Mouse (Mus musculus) limb, embryonic 14.5 days (tissue): Measurements from ENCODE around the gene Pepd. TPM values are rescaled to one million over a fixed set of nuclear protein-coding genes. Genes with fewer than 3 reads are reported as not detected.

ENCODE experiments used
- ATAC-seq: fragments of 200-750 bp; cut with Nextera tagmentation; 2 replicates; pipeline ENCODE4 v1.8.0; 2017; ENCODE audit warnings: low read depth, moderate number of reproducible peaks, moderate TSS enrichment; ENCODE audit not compliant: low FRiP score
- DNase-seq: peaks from one replicate; pipeline ENCODE4 v3.0.0-alpha.2; 2015; ENCODE audit warnings: low spot score
- H3K27ac ChIP-seq: fragments of 300-500 bp; sonication (generic); replicated peaks from 2 replicates; pipeline ENCODE4 v1.5.1; 2014; ENCODE audit warnings: low read depth, mild to moderate bottlenecking, low read length, moderate library complexity, mixed read lengths
- H3K27me3 ChIP-seq: fragments of 300-500 bp; sonication (generic); 2 replicates; pipeline ENCODE4 v1.6.1; 2014; ENCODE audit warnings: low read length, mixed read lengths; ENCODE audit not compliant: control insufficient read depth, insufficient read depth
- H3K36me3 ChIP-seq: fragments of 300-500 bp; sonication (generic); 2 replicates; pipeline ENCODE4 v1.6.1; 2014; ENCODE audit warnings: mild to moderate bottlenecking, low read length, moderate library complexity, mixed read lengths; ENCODE audit not compliant: control insufficient read depth, insufficient read depth
- H3K4me1 ChIP-seq: fragments of 300-500 bp; sonication (generic); 2 replicates; pipeline ENCODE4 v1.6.1; 2014; ENCODE audit warnings: antibody characterized with exemption, low read length, mixed read lengths; ENCODE audit not compliant: control insufficient read depth, insufficient read depth
- H3K4me2 ChIP-seq: fragments of 300-500 bp; sonication (generic); replicated peaks from 2 replicates; pipeline ENCODE4 v1.6.1; 2014; ENCODE audit warnings: low read depth, mild to moderate bottlenecking, low read length, moderate library complexity; ENCODE audit not compliant: severe bottlenecking
- H3K4me3 ChIP-seq: fragments of 300-500 bp; sonication (generic); replicated peaks from 2 replicates; pipeline ENCODE4 v1.5.1; 2014; ENCODE audit warnings: low read length
- H3K9ac ChIP-seq: fragments of 300-500 bp; sonication (generic); 2 replicates; pipeline ENCODE4 v1.6.1; 2014; ENCODE audit warnings: mild to moderate bottlenecking, low read depth, low read length, moderate library complexity; ENCODE audit not compliant: severe bottlenecking
- H3K9me3 ChIP-seq: fragments of 300-500 bp; sonication (generic); 2 replicates; pipeline ENCODE4 v1.6.1; 2016; ENCODE audit warnings: low read length; ENCODE audit not compliant: control insufficient read depth
- POLR2A ChIP-seq: fragments of 200-500 bp; IDR thresholded peaks from 2 replicates; pipeline ENCODE4 v1.8.0; 2012; ENCODE audit warnings: inconsistent platforms, mild to moderate bottlenecking, moderate library complexity, borderline replicate concordance; ENCODE audit not compliant: insufficient read depth, insufficient read length; ENCODE audit errors: extremely low read depth
- WGBS: fragments of 180-500 bp; shearing (Covaris S2); extraction: QIAGEN DNeasy Blood & Tissue Kit; methylation state at CpG from one replicate; pipeline ENCODE4 v1.1.7; 2014; 5-methylcytosine and 5-hydroxymethylcytosine counted together
- polyA plus RNA-seq, 2 experiments: library from polyadenylated mRNA; depleted of rRNA in 1 of 2; stranded (reverse) in 1 of 2; unstranded in 1 of 2; fragments of >200 nt; fragmentation: Nextera tagmentation in 1 of 2; extraction: Ambion mirVana in 1 of 2; gene quantifications; 2 replicates each; pipeline versions ENCODE4 v1.2.1 to v1.2.3; 2012 to 2014

The Pepd gene
- polyA plus RNA-seq, 2 experiments = 51.4 to 78.4 TPM

- ATAC-seq (peak; percentile 75), DNase-seq (peak; percentile 73)
- Histone ChIP-seq H3K9me3 (no peaks in the 10 kb centered on the region), H3K4me1 (no peaks in the 10 kb centered on the region), H3K27ac (no peak overlapping the region), H3K4me2 (no peak overlapping the region), H3K9ac (no peak overlapping the region), H3K4me3 (no peak overlapping the region), H3K36me3 (peaks cover 7% of the 10 kb centered on the region; the same call in 1 of the 2 replicates), H3K27me3 (no peaks in the 10 kb centered on the region)
- no peak for TF ChIP-seq POLR2A
- WGBS = 48% methylated on average over 5 of the region's 5 CpGs
These were observed 113.5 kb downstream of the Pepd start for GRCm38 (mm10) chr7:35025409-35026275.

DNA sequence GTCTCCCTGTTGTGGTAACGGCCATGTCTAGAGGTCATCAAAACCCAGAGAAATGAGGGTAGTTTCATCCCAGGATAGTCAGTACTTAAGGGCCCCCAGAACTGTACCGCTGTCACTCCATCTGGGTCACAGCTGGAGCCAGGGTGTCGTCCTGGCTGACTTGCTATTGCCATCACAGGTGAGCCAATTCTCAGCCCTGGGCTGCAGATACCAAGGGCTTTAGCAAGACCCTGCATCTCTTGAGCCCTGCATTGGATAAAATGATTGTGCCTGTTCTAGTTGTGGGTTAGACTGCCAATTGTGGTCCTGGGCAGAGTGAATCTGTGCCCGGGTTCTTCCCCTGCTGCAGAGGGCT, 114.1 kb downstream of the Pepd start:
- no peaks in the 10 kb centered on the region for H3K9me3 ChIP-seq
- no peak overlapping the region for H3K4me2 ChIP-seq
- H3K4me3 ChIP-seq = no peak overlapping the region
- TF ChIP-seq POLR2A = no peak
- no peaks in the 10 kb centered on the region for H3K4me1 ChIP-seq
- no peak for DNase-seq
- peaks cover 8% of the 10 kb centered on the region; the same call in 1 of the 2 replicates for H3K36me3 ChIP-seq
- 82% methylated on average over 4 of the region's 4 CpGs for WGBS
- H3K9ac ChIP-seq = no peak overlapping the region
- H3K27ac ChIP-seq = no peak overlapping the region
- no peaks in the 10 kb centered on the region for H3K27me3 ChIP-seq
- peak; percentile 14; the same call in 1 of the 2 replicates for ATAC-seq

- H3K9ac ChIP-seq = no peak overlapping the region
- no peak overlapping the region for H3K4me3 ChIP-seq
- ATAC-seq (no peak), DNase-seq (peak; percentile 26)
- WGBS = 77% methylated on average over 3 of the region's 3 CpGs
- no peaks in the 10 kb centered on the region for H3K4me1 ChIP-seq
- H3K27me3 ChIP-seq = no peaks in the 10 kb centered on the region
- H3K36me3 ChIP-seq = peaks cover 14% of the 10 kb centered on the region
- no peaks in the 10 kb centered on the region for H3K9me3 ChIP-seq
- H3K27ac ChIP-seq = no peak overlapping the region
- TF ChIP-seq POLR2A = no peak
- H3K4me2 ChIP-seq = no peak overlapping the region
These were observed 114.7 kb downstream of the Pepd start for GRCm38 (mm10) chr7:35026838-35027291.

GRCm38 (mm10) chr7:35027801-35028420, 115.7 kb downstream of the Pepd start:
- DNase-seq = no peak
- H3K27ac ChIP-seq = no peak overlapping the region
- H3K4me1 ChIP-seq = no peaks in the 10 kb centered on the region
- WGBS = 77% methylated on average over 9 of the region's 9 CpGs
- no peak overlapping the region for H3K9ac ChIP-seq
- no peak for TF ChIP-seq POLR2A
- no peak overlapping the region for H3K4me3 ChIP-seq
- no peak for ATAC-seq
- H3K27me3 ChIP-seq = no peaks in the 10 kb centered on the region
- H3K9me3 ChIP-seq = no peaks in the 10 kb centered on the region
- peaks cover 21% of the 10 kb centered on the region for H3K36me3 ChIP-seq
- no peak overlapping the region for H3K4me2 ChIP-seq

DNA sequence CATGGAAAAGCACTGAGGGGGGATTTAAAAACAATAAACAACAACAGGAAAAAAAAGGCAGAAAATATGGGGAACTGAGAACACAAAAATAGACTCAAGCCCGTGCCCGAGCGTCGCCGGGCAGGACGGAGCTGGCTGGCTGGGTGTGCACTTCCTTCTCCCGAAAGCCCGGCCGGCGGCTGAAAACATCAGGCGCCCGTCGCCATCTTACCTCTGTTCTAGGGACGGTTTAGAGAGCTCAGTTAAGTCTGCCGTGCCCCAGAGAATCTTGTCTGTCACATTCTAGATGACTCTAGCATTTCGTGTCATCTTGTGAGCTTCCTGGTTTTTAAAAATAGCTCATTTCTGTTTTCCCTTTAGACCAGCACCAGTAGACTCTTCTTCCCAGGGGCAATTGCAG, 116.4 kb downstream of the Pepd start:
- no peaks in the 10 kb centered on the region for H3K4me1 ChIP-seq
- H3K27me3 ChIP-seq = no peaks in the 10 kb centered on the region
- WGBS = 90% methylated on average over 16 of the region's 16 CpGs
- no peaks in the 10 kb centered on the region for H3K9me3 ChIP-seq
- H3K9ac ChIP-seq = no peak overlapping the region
- peaks cover 22% of the 10 kb centered on the region for H3K36me3 ChIP-seq
- H3K4me2 ChIP-seq = no peak overlapping the region
- DNase-seq (no peak), ATAC-seq (no peak)
- no peak overlapping the region for H3K4me3 ChIP-seq
- no peak overlapping the region for H3K27ac ChIP-seq
- TF ChIP-seq POLR2A = no peak
